Mouse (Mus musculus) ovary, postnatal 14 days (tissue): ENCODE data around the gene Adgrl2.

Source experiments
- DNase-seq: peaks from one replicate; pipeline ENCODE4 v3.0.0; 2022; ENCODE audit warnings: low spot score

Gene Adgrl2

GRCm38 (mm10) chr3:148990531-148991003, at the start of gene Adgrl2:
Adgrl2 (minus strand) TSS chr3:148990555.
- DNase-seq, result no peak

GRCm38 (mm10) chr3:149038771-149039170, 48.4 kb upstream of the Adgrl2 start:
- DNase-seq, result no peak

DNA sequence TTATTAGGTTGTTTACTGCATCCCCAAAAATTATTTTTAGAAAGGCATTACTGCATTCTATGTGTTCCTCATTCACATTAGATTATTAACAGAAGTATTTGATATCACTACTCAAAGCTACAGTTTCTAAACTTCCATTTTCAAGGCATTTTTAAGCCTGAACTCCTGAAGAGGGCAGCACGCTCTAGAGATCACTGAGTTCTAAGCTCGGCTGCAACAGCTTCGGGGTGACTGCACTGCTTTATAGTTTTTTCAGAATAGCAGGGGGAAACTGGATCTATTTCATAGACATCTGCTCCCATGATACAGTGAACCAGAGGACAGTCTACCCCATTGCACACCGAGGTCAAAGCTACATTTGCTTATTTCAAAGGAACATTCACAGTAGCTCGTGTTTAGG, 29.6 kb upstream of the Adgrl2 start:
- no peak for DNase-seq

DNA sequence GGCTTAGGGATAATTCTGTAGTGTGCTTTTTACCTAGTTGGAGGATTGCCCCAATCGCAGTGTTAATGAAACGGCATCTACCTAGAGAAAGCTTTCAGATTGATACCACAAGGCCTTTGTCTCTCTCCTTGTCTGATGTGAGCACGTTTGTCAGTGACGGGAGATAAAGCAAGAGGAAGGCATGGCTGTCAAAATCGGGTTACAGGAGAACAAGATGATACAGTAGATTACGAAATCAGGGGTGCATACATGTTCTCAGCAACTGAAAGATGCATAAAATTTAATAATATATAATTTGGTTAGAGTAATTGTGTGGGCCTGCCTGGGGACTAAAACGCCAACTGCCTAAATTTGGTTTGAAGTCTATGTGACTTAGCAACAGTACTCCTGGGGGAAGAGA, 19.0 kb upstream of the Adgrl2 start:
- DNase-seq, result no peak

DNA sequence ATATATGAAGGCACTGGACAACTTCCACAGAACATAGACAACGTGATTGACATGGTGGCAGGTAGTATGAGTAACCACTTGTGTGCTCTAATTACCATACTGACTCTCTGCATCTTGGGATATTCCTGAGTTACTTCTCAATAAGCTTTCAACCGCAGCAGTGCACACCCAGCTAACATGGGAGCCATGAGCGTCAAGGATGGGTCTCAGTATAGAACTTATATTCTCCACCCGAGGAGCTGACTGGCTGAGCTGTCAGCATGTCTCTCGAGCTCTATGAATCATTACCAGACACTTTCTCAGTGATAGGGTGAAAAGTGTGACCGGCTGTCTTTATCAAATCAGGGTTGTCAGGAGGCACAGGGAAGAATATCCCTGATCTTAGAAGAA, 18.3 kb upstream of the Adgrl2 start:
- DNase-seq, result no peak

DNA sequence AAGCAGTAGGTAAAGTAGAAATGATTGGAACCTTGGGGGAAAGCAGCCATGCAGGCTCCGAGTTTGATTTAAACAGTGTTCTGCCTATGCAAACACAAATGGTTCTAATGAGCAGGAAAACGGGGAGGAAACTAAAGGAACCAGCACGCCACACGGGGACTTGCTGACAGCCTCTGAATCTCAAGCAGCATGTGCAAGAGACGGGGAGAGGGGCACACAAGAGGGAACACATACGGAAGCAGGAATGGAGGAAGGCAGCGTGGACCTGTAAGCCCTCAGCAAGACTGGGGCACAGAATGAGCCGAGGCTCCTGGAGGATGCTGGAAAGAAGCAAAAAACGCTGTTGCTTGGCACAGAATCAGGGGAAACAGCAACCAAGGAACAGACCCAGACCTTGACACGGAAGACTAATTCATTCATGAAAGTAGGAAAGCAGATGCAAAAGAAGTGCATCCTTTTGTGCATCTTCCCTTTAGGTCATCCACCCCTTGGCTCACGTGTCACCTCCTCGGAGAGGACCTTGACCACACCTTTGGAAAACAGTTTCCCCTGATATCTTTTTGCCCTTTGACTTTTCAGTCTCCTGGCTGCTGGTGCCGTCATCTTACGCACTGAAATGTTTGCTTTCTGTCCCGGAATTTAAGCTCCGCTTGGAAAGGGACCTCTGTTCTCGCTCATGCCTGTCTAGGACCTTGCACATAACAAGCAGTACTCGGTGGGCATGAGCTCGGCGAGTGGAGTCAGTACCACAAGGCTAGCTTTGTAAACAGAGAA, 17.7 kb upstream of the Adgrl2 start:
- DNase-seq, result no peak

DNA sequence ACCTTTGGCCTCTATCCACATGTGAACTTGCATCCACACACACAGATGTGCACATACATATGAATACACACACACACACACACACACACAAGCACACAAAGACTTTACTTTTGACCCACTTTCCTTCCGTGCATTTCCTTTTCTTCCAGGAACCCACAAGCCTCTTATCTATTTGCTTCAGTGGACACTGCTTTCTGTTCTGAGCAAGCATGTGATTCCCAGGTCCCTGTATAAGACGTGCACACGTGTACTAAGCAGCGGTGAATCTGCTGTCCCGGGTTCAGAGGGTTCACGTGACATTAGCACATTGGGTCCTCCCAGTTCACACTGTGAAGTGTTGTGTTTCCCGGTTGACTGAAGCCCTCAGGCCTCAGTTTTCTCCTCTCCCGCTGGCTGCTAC, 11.0 kb upstream of the Adgrl2 start:
- no peak for DNase-seq

DNA sequence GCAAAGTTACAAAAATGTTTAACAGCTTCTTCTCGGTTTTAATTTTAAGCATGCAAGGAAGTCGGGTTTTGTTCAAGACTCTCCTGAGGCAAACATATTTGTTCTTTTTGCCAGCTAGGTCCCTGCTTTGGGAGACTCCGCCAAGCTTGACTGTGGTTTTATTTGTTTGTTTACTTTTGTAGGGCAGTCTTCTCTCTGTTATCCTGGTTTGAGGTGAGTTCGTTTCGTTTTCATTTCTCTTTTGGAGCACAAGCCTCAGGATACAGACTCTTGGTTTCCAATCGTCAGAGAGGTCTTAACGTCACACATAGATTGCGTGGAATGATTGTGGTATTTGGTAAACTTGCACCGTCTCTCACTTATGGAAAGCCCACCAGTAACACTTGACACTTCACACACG, 8.3 kb upstream of the Adgrl2 start:
- no peak for DNase-seq

DNA sequence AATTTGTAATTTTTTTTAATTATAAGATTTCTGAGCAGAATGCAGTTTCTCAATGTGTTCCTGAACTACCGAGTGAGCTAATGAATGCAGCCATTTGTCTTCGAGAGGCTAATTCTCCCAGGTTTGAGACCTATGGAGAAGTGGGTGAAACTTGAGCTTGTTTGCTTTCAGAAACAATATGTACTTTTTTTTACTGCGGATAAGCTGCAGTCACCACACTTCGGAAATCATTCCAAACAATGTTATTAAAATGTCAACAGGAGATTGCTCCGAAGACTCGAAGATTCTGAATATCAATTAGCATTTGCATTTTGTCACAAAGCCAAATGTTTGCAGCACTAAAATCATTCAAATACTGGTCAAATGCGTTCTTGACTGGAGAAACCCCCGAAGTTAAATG, 701 bp upstream of the Adgrl2 start:
- DNase-seq, result no peak

GRCm38 (mm10) chr3:148989818-148990530, 381 bp downstream of the Adgrl2 start:
- DNase-seq, result peak; percentile 45

- DNase-seq, result peak; percentile 70
Measured at GRCm38 (mm10) chr3:148988996-148989817, 1.1 kb downstream of the Adgrl2 start.

DNA sequence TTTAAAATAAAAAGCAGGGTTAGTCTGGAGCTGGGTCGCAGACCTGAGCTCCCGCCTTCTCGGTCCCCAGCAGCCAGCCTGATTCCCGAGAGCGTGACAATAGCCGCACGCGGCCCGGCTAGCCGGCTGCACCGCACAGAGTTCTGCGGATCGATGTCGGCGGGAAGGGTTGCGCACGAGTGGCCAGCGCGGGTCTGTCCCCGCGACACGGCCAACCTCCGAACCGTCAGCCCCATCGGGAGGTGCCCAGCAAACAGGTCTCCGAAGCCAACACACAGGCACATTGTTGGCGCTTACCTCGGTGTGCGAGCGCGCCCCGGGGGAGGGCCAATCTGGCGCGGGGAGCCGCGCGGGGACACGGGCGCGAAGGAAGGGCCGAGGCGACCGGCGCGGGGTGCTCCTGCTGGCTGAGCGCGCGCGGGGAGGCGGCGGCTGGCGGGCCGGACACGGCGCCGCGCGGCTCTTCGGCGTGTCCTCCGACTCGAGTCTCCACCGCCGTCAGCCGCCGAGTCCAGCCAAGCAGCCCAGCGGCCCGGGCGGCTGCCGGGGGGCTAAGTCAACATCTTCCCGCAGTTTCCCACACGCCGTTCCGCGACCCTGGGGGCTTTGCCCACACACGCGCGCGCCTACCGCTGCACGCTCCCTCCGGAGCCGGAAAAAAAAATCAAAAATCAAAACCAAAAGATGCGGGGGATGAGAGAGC, 1.9 kb downstream of the Adgrl2 start:
- DNase-seq, result peak; percentile 25

DNA sequence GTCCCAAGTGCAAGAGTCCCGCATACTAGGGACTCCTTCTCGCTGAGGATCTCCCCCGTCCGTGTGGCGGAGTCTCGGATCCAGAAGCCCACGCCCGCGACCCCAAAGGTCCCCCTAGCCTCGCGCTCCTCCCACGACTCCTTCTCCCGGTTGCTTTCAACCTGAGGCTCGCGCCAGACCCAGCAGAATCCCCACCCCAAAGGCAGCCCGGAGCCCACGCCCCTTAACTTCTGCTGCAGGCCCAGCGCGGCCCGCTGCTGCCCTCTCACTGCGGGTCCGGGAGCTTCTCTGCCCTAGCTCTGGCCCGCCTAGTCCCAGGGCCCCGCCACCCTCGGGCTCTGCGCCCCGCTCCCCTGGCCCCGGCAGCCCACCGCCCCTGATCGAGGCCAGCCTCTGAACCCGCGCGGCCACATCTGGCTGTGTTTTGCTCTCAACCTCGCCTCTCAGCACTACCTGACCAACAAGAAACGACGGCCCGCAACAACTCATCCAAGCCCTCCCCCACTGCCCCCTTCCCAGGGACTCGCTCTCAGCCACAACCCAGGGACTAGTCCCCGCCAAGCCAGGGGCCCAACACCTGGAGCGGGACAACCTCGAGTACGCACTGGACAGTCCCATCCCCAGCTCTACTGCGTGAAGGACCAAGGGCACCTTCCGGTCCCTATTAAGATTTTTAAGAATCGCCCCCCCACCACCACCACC, 2.6 kb downstream of the Adgrl2 start:
- peak; percentile 71 for DNase-seq

DNA sequence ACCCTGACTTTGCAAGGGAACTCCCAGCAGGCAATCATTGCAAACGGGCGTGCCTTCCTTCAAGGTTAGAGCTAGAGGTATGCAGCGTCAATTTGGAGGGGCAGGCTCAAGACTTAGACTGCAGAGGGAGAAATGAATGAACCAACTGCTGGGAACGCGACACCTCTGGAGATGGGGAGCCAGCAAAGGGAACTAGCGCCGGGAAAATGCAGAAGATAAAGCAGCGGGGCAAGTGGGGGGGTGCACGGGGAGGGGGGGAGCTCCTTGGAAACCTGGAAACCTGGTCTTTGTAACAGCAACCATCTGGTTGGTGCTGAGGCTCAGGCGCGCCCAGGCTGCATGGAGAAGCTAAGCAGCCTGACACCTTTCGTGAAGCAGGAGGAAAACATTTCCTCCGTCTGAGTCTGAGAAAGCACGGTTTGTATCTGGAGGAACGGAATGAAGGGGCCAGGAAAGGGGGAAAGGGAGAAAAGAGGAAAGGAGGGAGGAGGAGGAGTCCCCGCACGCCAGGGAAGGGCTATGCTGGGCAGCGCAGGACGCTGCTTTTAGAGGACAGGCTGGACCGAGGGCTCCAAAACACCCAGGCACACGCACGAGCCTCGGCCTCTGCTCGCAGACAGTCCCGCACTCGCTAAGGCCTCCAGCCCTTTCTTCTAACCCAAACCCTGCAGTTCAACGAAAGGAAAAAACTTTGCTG, 3.3 kb downstream of the Adgrl2 start:
- DNase-seq, result no peak

GRCm38 (mm10) chr3:148986296-148986893, 4.0 kb downstream of the Adgrl2 start:
- no peak for DNase-seq

- DNase-seq, result no peak
Measured at GRCm38 (mm10) chr3:148984326-148984725, 6.0 kb downstream of the Adgrl2 start.

GRCm38 (mm10) chr3:148982370-148982769, 8.0 kb downstream of the Adgrl2 start:
- DNase-seq, result no peak

GRCm38 (mm10) chr3:148981776-148982175, 8.6 kb downstream of the Adgrl2 start:
- no peak for DNase-seq

DNA sequence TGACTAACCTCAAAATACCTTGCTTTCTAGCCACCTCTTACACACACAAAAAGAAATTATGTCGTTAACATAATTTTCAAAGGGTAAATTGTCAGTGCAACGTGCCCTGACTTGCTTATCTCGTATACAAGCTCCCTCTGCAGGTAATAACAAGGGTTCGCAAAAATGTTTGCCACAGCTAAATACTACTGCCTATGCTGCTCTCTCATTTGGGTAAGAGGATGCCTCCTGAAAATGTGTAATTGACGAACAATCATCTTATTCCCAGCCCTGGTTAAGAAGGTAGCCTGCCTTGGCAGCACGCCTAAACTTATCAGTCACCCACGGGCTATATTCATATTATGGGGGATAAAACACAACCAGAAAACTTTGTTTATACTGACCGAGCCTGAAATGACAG, 11.8 kb downstream of the Adgrl2 start:
- no peak for DNase-seq

DNA sequence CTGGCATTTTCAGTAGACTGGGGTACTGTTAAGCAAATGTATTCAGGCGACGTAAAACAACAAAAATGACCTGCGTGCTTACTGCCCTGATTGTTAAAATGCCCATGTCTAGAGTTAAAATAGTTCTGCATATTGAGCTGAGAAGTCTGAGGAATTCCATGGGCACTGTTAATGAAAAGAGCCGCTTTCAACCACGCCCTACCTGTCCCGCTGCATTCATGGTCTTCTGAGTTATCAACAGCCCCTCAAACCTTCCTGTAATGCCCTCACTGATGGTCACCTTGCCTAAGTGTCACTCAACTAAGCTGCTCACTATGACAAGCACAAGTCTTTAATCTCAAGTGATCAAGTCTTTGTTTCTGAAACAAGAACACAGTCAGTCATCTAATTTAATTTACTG, 12.5 kb downstream of the Adgrl2 start:
- DNase-seq, result no peak
